Mouse (Mus musculus) cerebellum, adult 2 months (tissue): ENCODE data around the gene Gjd2.

Experiments
- CTCF ChIP-seq: fragments of 200-500 bp; IDR thresholded peaks from 2 replicates; pipeline ENCODE4 v1.5.1; 2011; ENCODE audit warnings: low read depth, mild to moderate bottlenecking, control low read depth, low read length, moderate library complexity, borderline replicate concordance; ENCODE audit not compliant: insufficient read depth
- POLR2A ChIP-seq: fragments of 200-500 bp; IDR thresholded peaks from 2 replicates; pipeline ENCODE4 v1.6.1; 2011; ENCODE audit warnings: low read length, control low read depth, borderline replicate concordance; ENCODE audit not compliant: insufficient read depth

GRCm38 (mm10) chr2:113973950-113974349 is 39.5 kb downstream of the Gjd2 start:
- TF ChIP-seq POLR2A (no peak), CTCF (no peak)
